Mouse (Mus musculus): ENCODE data around the gene 4931422A03Rik. TPM values are rescaled to one million over a fixed set of nuclear protein-coding genes. Genes with fewer than 3 reads are reported as not detected.

4931422A03Rik gene
- polyA plus RNA-seq, 1 experiment from 2014 or later = 3.1 TPM

DNA sequence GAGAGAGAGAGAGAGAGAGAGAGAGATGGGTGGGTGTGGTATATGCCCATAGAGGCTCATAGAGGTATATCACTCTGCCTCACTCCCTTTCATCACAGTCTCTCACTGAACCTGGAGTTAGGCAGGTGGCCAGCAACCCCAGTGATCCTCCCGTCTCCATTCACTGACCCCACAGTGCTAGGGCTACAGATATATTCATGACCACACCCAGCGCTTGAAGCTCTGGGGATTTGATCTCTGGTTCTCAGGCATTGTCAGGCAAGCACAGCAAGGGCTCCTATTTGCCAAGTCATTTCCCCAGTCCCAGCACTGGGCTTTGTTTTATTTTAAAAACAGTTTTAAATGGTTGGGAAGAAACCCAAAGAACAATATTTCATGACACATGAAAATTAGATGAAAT is 96.1 kb downstream of the 4931422A03Rik start:
- Histone ChIP-seq H3K4me2 (no peak overlapping the region), H3K4me3 (replicated peaks) (no peak overlapping the region), H3K4me1 (peaks cover 44% of the 10 kb centered on the region), H3K9ac (replicated peaks) (no peak overlapping the region), H3K27ac (replicated peaks) (no peak overlapping the region), H3K27me3 (replicated peaks) (no peaks in the 10 kb centered on the region), H3K36me3 (no peaks in the 10 kb centered on the region), H3K9me3 (replicated peaks) (no peaks in the 10 kb centered on the region)
- 43% methylated on average over 2 of the region's 2 CpGs for WGBS
- no peak for ATAC-seq (ENCODE audit: low FRiP score)

DNA sequence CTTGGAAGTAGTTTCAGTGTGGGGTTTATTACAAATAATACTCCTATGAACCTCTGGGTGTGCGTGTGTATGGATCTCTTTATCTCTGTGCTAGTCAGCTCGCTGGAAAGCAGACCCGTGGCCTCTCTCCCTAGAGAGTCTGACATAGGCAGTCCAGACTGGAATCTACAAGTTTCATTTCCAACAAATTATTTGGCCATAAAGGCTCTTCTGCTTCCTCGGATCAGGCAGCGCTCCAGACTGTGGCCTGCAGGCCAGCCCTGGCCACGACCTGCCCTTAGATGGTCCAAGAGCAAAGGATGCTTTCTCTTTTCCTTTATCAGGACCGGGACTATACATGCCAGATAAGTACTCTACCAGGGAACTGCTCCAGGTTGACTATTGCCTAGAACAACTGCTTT is 96.7 kb downstream of the 4931422A03Rik start:
- Histone ChIP-seq H3K36me3 (no peaks in the 10 kb centered on the region), H3K27ac (replicated peaks) (no peak overlapping the region), H3K9me3 (replicated peaks) (no peaks in the 10 kb centered on the region), H3K4me1 (peaks cover 44% of the 10 kb centered on the region), H3K4me3 (replicated peaks) (no peak overlapping the region), H3K27me3 (replicated peaks) (no peaks in the 10 kb centered on the region), H3K4me2 (no peak overlapping the region), H3K9ac (replicated peaks) (no peak overlapping the region)
- no peak for ATAC-seq (ENCODE audit: low FRiP score)
- WGBS = 62% methylated on average over 7 of the region's 7 CpGs

DNA sequence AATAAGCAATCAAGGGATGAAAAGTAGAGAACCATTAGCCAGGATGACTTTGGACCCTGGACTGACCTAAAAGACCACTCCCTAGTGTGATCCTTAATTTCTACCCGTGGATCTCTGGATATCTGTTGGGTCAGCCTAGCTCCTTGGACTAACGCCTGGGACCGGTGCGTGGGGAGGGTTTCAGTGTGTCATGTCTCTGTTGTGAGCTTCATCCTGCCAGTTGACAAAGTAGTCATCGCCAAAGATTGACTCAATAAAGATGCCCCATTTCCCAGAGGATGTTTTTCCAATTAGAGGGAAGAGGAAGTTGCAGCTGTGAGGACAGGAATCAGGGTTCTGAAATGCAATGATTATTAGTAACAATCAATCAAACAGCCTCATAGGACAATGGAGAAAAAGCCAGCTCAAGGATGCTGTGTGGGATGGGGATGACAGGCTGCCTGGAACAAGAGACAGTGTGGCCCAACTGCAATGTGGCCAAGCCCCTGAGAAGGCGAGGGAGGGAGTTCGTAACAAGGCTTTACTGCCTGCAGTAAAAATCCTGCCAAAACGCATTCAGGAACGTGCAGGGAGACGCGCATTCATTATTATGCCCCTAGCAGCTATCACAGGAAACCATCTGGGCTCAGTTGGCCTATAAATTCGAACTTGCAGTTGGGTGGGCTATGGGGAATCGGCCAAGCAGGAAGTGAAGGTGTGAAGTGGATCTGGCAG is 97.7 kb downstream of the 4931422A03Rik start:
- Histone ChIP-seq H3K4me3 (replicated peaks) (no peak overlapping the region), H3K27ac (replicated peaks) (peak overlapping the region; percentile 49), H3K4me1 (peaks cover 44% of the 10 kb centered on the region), H3K9me3 (replicated peaks) (no peaks in the 10 kb centered on the region), H3K9ac (replicated peaks) (no peak overlapping the region), H3K36me3 (no peaks in the 10 kb centered on the region), H3K4me2 (no peak overlapping the region), H3K27me3 (replicated peaks) (no peaks in the 10 kb centered on the region)
- 21% methylated on average over 13 of the region's 13 CpGs for WGBS
- peak; percentile 39; the same call in 1 of the 2 replicates for ATAC-seq (ENCODE audit: low FRiP score)

DNA sequence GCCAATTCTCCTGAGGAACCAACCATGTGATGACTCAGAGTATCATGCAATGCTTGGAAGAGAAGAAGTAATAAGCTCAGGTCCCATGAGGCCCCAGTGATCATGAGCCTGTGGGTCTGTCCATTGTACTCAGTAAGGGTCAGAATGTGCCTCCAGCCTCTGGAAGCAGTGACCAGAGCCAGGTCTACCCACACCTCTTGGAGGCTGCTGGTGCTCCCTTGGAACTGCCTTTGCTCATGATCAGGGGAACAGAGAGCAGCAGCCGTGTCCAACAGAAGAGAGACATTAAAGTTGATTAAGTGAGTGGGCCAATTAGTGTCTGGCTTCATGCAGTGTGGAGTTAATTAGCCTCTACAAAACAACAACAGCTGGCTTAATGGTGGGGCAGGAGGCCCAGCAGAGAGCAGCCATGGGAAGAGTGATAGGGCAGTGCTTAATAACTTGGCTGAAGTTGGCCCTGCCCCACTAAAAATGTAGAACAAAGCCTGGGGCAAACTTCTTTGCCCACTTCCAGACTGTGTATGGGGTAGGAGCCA is 100.5 kb downstream of the 4931422A03Rik start:
- Histone ChIP-seq H3K4me1 (peaks cover 43% of the 10 kb centered on the region), H3K9ac (replicated peaks) (no peak overlapping the region), H3K9me3 (replicated peaks) (no peaks in the 10 kb centered on the region), H3K27me3 (replicated peaks) (no peaks in the 10 kb centered on the region), H3K36me3 (no peaks in the 10 kb centered on the region), H3K4me3 (replicated peaks) (no peak overlapping the region), H3K27ac (replicated peaks) (peak overlapping the region; percentile 14), H3K4me2 (no peak overlapping the region)
- peak; percentile 72 for ATAC-seq (ENCODE audit: low FRiP score)
- 14% methylated on average over 1 of the region's 1 CpGs for WGBS

DNA sequence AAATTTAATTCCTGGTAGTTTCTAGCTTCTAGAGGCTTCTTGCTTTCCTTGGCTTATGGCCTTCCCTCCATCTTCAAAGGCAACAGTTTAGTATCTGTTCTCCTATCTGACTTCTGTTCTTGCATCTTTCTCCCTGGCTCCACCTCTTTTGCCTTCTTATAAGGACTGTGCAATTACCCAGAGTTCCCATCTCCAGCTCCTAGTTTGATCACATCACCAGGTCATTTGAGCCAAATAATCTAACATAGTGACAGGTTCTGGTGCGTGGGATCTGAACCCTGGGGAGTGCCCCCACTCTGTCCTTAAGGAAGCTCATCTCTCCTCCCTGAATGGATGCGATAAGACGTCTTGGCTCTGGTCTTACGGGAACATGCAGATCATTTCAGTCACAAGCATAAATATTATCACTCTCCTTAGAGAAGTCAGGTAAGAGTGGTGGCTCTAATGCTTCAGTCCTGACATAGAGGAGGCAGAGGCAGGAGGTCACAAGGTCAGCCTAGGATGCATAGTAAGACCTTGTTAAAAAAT is 101.5 kb downstream of the 4931422A03Rik start:
- H3K4me1 ChIP-seq = peaks cover 37% of the 10 kb centered on the region
- H3K27me3 ChIP-seq (replicated peaks) = no peaks in the 10 kb centered on the region
- WGBS = 85% methylated on average over 4 of the region's 4 CpGs
- no peak overlapping the region for H3K27ac ChIP-seq (replicated peaks)
- no peak overlapping the region for H3K4me3 ChIP-seq (replicated peaks)
- no peaks in the 10 kb centered on the region for H3K9me3 ChIP-seq (replicated peaks)
- H3K4me2 ChIP-seq = no peak overlapping the region
- no peak overlapping the region for H3K9ac ChIP-seq (replicated peaks)
- no peaks in the 10 kb centered on the region for H3K36me3 ChIP-seq
- no peak for ATAC-seq (ENCODE audit: low FRiP score)

DNA sequence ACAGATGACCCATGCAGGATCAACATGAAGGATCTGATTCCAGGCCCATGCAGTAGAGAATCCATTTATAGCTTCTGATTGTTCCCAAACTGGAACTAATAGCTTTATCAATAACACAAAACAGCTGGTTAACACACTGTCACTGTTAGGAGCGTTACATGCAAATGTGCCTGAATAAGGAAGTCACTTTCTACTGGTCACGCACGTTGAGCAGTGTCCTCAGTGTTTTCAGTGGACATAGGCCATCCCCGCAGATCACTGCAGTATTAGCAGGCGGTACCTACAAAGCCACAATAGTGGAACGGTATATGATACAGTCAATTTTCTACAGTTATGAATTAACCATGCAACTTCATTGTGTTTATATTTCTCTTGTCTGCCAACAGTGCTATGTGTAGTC is 108.7 kb downstream of the 4931422A03Rik start:
- H3K4me3 ChIP-seq (replicated peaks) = no peak overlapping the region
- ATAC-seq (ENCODE audit: low FRiP score) = no peak
- no peak overlapping the region for H3K27ac ChIP-seq (replicated peaks)
- H3K27me3 ChIP-seq (replicated peaks) = no peaks in the 10 kb centered on the region
- H3K4me2 ChIP-seq = no peak overlapping the region
- no peaks in the 10 kb centered on the region for H3K36me3 ChIP-seq
- no peaks in the 10 kb centered on the region for H3K9me3 ChIP-seq (replicated peaks)
- 77% methylated on average over 6 of the region's 6 CpGs for WGBS
- H3K9ac ChIP-seq (replicated peaks) = no peak overlapping the region
- no peaks in the 10 kb centered on the region for H3K4me1 ChIP-seq

DNA sequence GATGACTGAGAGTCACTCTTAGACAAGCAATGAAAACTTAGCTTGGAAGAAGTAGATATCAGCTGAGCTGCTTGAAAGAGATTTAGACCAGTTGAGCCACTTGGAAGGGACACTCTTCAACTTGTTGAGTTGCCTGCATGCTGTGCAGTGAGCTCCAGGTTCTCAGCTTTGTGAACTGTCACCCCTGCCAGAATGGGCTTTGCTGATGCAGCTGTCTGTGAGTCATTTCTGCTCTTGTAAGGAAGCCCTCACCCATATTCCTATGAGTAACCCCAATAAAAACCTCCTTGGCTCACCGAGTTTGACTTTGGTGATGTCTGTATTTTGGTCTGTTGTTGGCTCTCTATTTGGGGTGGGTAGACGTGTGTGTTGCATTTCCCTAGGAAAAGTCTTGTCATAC is 109.8 kb downstream of the 4931422A03Rik start:
- H3K36me3 ChIP-seq = no peaks in the 10 kb centered on the region
- H3K27ac ChIP-seq (replicated peaks) = no peak overlapping the region
- H3K9me3 ChIP-seq (replicated peaks) = no peaks in the 10 kb centered on the region
- ATAC-seq (ENCODE audit: low FRiP score) = no peak
- 81% methylated on average over 2 of the region's 2 CpGs for WGBS
- no peak overlapping the region for H3K4me3 ChIP-seq (replicated peaks)
- H3K27me3 ChIP-seq (replicated peaks) = no peaks in the 10 kb centered on the region
- no peak overlapping the region for H3K9ac ChIP-seq (replicated peaks)
- H3K4me2 ChIP-seq = no peak overlapping the region
- H3K4me1 ChIP-seq = no peaks in the 10 kb centered on the region

DNA sequence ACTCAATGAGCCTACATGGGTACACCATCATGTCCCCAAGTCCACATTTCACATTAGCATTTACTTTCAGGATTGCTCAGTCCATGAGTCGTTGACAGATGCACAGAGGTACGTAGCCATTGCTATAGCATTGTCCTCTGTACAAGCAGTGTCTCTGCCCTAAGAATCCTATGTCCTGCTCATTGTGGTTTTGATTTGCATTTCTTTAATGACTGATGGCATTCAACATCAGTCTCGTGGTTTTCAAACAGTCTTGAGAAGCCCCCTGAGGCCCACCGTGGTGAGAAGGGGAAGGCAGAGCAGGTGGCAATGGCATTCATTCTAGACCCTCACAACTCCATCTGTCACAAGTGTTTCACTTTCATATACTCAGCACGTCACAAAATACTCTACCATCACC is 110.8 kb downstream of the 4931422A03Rik start:
- peaks cover 8% of the 10 kb centered on the region for H3K4me1 ChIP-seq
- 78% methylated on average over 5 of the region's 5 CpGs for WGBS

More for the DNA sequence above, 110.8 kb downstream of the 4931422A03Rik start:
- Histone ChIP-seq H3K27ac (replicated peaks) (no peak overlapping the region), H3K4me3 (replicated peaks) (no peak overlapping the region), H3K9ac (replicated peaks) (no peak overlapping the region), H3K4me2 (no peak overlapping the region), H3K9me3 (replicated peaks) (no peaks in the 10 kb centered on the region), H3K27me3 (replicated peaks) (no peaks in the 10 kb centered on the region), H3K36me3 (no peaks in the 10 kb centered on the region)
- no peak for ATAC-seq (ENCODE audit: low FRiP score)

Other genes with a start within 250 kb of the 4931422A03Rik start
- gene Caprin1, start 230.7 kb downstream of the 4931422A03Rik start, polyA plus RNA-seq (2015; fragmentation: Nextera tagmentation; extraction: Ambion mirVana) = 304 and 308 TPM in 2 replicates
- 49.6 and 55.4 TPM in 2 replicates for gene Lmo2, start 70.4 kb downstream of the 4931422A03Rik start, polyA plus RNA-seq (2015; fragmentation: Nextera tagmentation; extraction: Ambion mirVana)
- 70.0 and 70.9 TPM in 2 replicates for gene Fbxo3, start 640 bp downstream of the 4931422A03Rik start, polyA plus RNA-seq (2015; fragmentation: Nextera tagmentation; extraction: Ambion mirVana)
- gene Gm10912, start 37.5 kb upstream of the 4931422A03Rik start, polyA plus RNA-seq (2015; fragmentation: Nextera tagmentation; extraction: Ambion mirVana) = not detected in 2 replicates
- not detected in 2 replicates for gene Gm10799, start 40.2 kb upstream of the 4931422A03Rik start, polyA plus RNA-seq (2015; fragmentation: Nextera tagmentation; extraction: Ambion mirVana)
- 3.8 and 4.2 TPM in 2 replicates for gene Cd59b, start 41.5 kb upstream of the 4931422A03Rik start, polyA plus RNA-seq (2015; fragmentation: Nextera tagmentation; extraction: Ambion mirVana)
- 16.7 and 19.3 TPM in 2 replicates for gene Cd59a, start 67.4 kb upstream of the 4931422A03Rik start, polyA plus RNA-seq (2015; fragmentation: Nextera tagmentation; extraction: Ambion mirVana)
- not detected in 2 replicates for gene A930018P22Rik, start 94.4 kb upstream of the 4931422A03Rik start, polyA plus RNA-seq (2015; fragmentation: Nextera tagmentation; extraction: Ambion mirVana)